Mouse (Mus musculus): ENCODE measurements around the gene Dmrt1.

- TF ChIP-seq POLR2A (IDR thresholded peaks at IDR 0.05; ENCODE audit: control insufficient read depth, low read depth, low read length) (no peak), CTCF (IDR thresholded peaks at IDR 0.05; ENCODE audit: control insufficient read depth, insufficient read depth, insufficient replicate concordance, low read depth, low read length) (no peak)
Measured at GRCm38 (mm10) chr19:25635119-25635518, 129.7 kb downstream of the Dmrt1 start.

Measured in testis, adult 2 months (tissue).